Mouse (Mus musculus): ENCODE measurements around the gene Sh3rf3. TPM values are rescaled to one million over a fixed set of nuclear protein-coding genes. Genes with fewer than 3 reads are reported as not detected.

Gene Sh3rf3
- 0.10 and 0.11 TPM in 2 replicates for polyA plus RNA-seq (2015; fragmentation: Nextera tagmentation; extraction: Ambion mirVana)

DNA sequence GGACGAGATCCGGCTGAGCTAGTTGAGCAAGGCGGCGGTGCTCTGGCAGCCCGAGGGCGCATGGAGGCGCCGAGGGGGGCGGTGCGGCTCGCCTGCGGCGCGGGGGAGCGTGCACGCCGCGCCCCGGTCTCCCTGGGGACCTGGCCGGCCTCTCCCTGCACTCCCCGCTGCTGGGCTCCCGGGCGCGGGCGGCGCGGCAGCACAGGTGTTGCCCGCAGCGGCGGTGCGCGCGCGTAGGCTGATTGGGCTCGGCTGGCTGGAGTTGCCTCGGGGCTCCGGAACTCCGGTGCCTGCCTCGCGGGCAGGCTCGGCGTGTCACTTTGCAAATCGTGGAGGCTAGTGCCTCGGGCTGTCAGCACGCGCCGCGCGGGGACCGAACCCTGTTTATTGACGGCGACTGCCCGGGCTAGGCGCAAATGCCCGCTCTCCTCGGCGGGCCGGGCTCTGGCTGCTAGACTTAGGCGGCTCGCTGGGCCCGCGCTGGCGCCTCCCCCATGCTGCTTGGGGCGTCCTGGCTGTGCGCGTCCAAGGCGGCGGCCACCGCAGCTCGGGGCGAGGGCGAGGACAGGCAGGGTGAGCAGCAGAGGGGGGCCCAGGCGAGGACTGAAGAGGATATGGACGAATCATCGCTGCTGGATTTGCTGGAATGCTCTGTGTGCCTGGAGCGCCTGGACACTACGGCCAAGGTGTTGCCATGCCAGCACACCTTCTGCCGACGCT is at the start of gene Sh3rf3:
TSS of gene Sh3rf3 (plus strand) at position 279 of the 720 bp plus-strand sequence.

Other genes with a start within 250 kb of the Sh3rf3 start
- gene Edar, start 137.7 kb upstream of the Sh3rf3 start, polyA plus RNA-seq (2015; fragmentation: Nextera tagmentation; extraction: Ambion mirVana) = 0.05 and 0.15 TPM in 2 replicates
- gene Gm17542, start 95.1 kb upstream of the Sh3rf3 start, polyA plus RNA-seq (2015; fragmentation: Nextera tagmentation; extraction: Ambion mirVana) = not detected in 2 replicates

Data from spleen, postnatal 0 days (tissue).